Comparison of ENCODE assay signal across 13 mouse cellular contexts in the genomic region with DNA sequence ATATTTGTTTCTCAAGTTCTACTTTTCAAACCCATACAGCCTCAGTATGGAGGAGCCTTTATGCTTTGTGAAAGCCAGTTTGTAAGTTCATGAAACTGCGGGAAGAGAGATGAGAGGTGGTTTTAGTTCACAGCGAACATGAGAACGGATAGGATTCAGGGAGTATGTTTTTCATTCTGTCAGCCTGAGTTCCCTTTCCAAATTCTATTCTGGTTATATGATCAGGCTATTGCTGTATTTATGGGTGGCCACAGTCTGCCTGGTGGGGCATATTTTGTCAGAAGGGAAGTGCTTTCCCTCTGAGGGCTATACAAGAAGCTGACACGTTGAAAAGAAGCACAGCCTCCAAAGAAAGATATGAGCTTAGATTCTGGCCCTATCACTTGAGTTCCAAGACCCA. TPM values are rescaled to one million over a fixed set of nuclear protein-coding genes. Genes with fewer than 3 reads are reported as not detected.
DNase-seq lines count a peak whose midpoint lies in the region; ATAC-seq lines count a peak whose summit lies in the region.
"Had no signal": no experiment of that assay in that cellular context is flagged by ENCODE, and none has a peak within 500 bp of the region (broad histone marks: within the 10 kb centered on the region; RNA-seq: fewer than 3 reads in every experiment).

No protein-coding gene starts in this region.

- H3K27ac ChIP-seq in embryonic facial prominence, embryonic 12.5 days = no peak overlapping the region
- H3K27ac ChIP-seq in embryonic facial prominence, embryonic 10.5 days (replicated peaks) = no peak overlapping the region
- H3K27ac ChIP-seq in hindbrain, embryonic 16.5 days (ENCODE audit: low read depth, low read length) = no peak overlapping the region
- no peak overlapping the region for H3K27ac ChIP-seq in hindbrain, embryonic 13.5 days
- H3K27ac ChIP-seq in lung, embryonic 15.5 days = no peak overlapping the region
- peak overlapping the region; percentile 1; the same call in 1 of the 2 replicates for H3K27ac ChIP-seq in limb, embryonic 15.5 days
- H3K27ac ChIP-seq: heart, embryonic 15.5 days; liver, embryonic 15.5 days had no signal

- no peak for ATAC-seq in embryonic facial prominence, embryonic 12.5 days (ENCODE audit: insufficient number of reproducible peaks, insufficient read depth, low FRiP score, low TSS enrichment)
- ATAC-seq in hindbrain, embryonic 16.5 days = no peak
- ATAC-seq in hindbrain, embryonic 13.5 days (ENCODE audit: low FRiP score) = no peak
- ATAC-seq in lung, embryonic 15.5 days (ENCODE audit: borderline replicate concordance, extremely low read depth, low FRiP score, low TSS enrichment) = no peak
- no peak for ATAC-seq in limb, embryonic 15.5 days (ENCODE audit: insufficient number of reproducible peaks, low FRiP score, low TSS enrichment, low read depth)

- peak overlapping the region; percentile 69 for H3K4me2 ChIP-seq in embryonic facial prominence, embryonic 12.5 days (replicated peaks)
- peak overlapping the region; percentile 5 for H3K4me2 ChIP-seq in hindbrain, embryonic 16.5 days (ENCODE audit: low read length)
- H3K4me2 ChIP-seq in hindbrain, embryonic 13.5 days = no peak overlapping the region
- H3K4me2 ChIP-seq in lung, embryonic 15.5 days = no peak overlapping the region
- peak overlapping the region; percentile 74; the same call in 1 of the 2 replicates for H3K4me2 ChIP-seq in limb, embryonic 15.5 days
- H3K4me2 ChIP-seq: heart, embryonic 15.5 days; liver, embryonic 15.5 days had no signal

- WGBS in embryonic facial prominence, embryonic 12.5 days = 51% methylated on average over 4 of the region's 4 CpGs
- WGBS in embryonic facial prominence, embryonic 10.5 days = 80% methylated on average over 4 of the region's 4 CpGs
- WGBS in hindbrain, embryonic 16.5 days = 84% methylated on average over 4 of the region's 4 CpGs
- WGBS in hindbrain, embryonic 13.5 days = 87% methylated on average over 4 of the region's 4 CpGs
- 72% methylated on average over 4 of the region's 4 CpGs for WGBS in lung, embryonic 15.5 days
- 50% methylated on average over 4 of the region's 4 CpGs for WGBS in limb, embryonic 15.5 days

- H3K9ac ChIP-seq in embryonic facial prominence, embryonic 12.5 days = no peak overlapping the region
- no peak overlapping the region for H3K9ac ChIP-seq in hindbrain, embryonic 16.5 days (ENCODE audit: low read depth, low read length)
- no peak overlapping the region for H3K9ac ChIP-seq in hindbrain, embryonic 13.5 days
- no peak overlapping the region for H3K9ac ChIP-seq in lung, embryonic 15.5 days
- H3K9ac ChIP-seq in limb, embryonic 15.5 days = no peak overlapping the region
- H3K9ac ChIP-seq: heart, embryonic 15.5 days; liver, embryonic 15.5 days had no signal

- peaks cover 30% of the 10 kb centered on the region for H3K4me1 ChIP-seq in embryonic facial prominence, embryonic 12.5 days
- H3K4me1 ChIP-seq in embryonic facial prominence, embryonic 10.5 days = peaks cover 14% of the 10 kb centered on the region
- peaks cover 10% of the 10 kb centered on the region for H3K4me1 ChIP-seq in hindbrain, embryonic 16.5 days (ENCODE audit: control insufficient read depth, insufficient read depth, low read depth, low read length)
- peaks cover 12% of the 10 kb centered on the region for H3K4me1 ChIP-seq in hindbrain, embryonic 13.5 days (replicated peaks)
- H3K4me1 ChIP-seq in lung, embryonic 15.5 days = peaks cover 33% of the 10 kb centered on the region
- H3K4me1 ChIP-seq in limb, embryonic 15.5 days = peaks cover 40% of the 10 kb centered on the region
- H3K4me1 ChIP-seq: liver, embryonic 15.5 days had no signal

- no peaks in the 10 kb centered on the region for H3K9me3 ChIP-seq in embryonic facial prominence, embryonic 12.5 days
- no peaks in the 10 kb centered on the region for H3K9me3 ChIP-seq in embryonic facial prominence, embryonic 10.5 days
- H3K9me3 ChIP-seq in hindbrain, embryonic 16.5 days (ENCODE audit: control insufficient read depth, low read length) = no peaks in the 10 kb centered on the region
- no peaks in the 10 kb centered on the region for H3K9me3 ChIP-seq in hindbrain, embryonic 13.5 days
- H3K9me3 ChIP-seq in lung, embryonic 15.5 days = no peaks in the 10 kb centered on the region
- H3K9me3 ChIP-seq in limb, embryonic 15.5 days = no peaks in the 10 kb centered on the region
- H3K9me3 ChIP-seq: heart, embryonic 15.5 days; liver, embryonic 15.5 days had no signal

- H3K27me3 ChIP-seq in embryonic facial prominence, embryonic 12.5 days = 0 out of 2 replicates have a peak, but pooled peaks cover 9% of the 10 kb centered on the region
- peaks cover 49% of the 10 kb centered on the region for H3K27me3 ChIP-seq in embryonic facial prominence, embryonic 10.5 days (replicated peaks; ENCODE audit: low read depth, poor library complexity, severe bottlenecking)
- H3K27me3 ChIP-seq in hindbrain, embryonic 16.5 days (replicated peaks; ENCODE audit: control insufficient read depth, insufficient read depth, low read length) = 0 out of 2 replicates have a peak, but pooled peaks cover 2% of the 10 kb centered on the region
- peaks cover 22% of the 10 kb centered on the region for H3K27me3 ChIP-seq in hindbrain, embryonic 13.5 days
- H3K27me3 ChIP-seq in lung, embryonic 15.5 days = peaks cover 6% of the 10 kb centered on the region; the same call in 1 of the 2 replicates
- no peaks in the 10 kb centered on the region for H3K27me3 ChIP-seq in limb, embryonic 15.5 days

- DNase-seq in embryonic facial prominence, embryonic 10.5 days (ENCODE audit: low spot score) = no peak
- DNase-seq in lung, postnatal 14 days = no peak
- no peak for DNase-seq in left cerebral cortex, adult 9 months (ENCODE audit: low spot score in 2 of 2)
- DNase-seq: adrenal gland, adult 8-10 months; cerebellum, adult 18-20 months; kidney, postnatal 14 days had no signal

- H3K36me3 ChIP-seq in embryonic facial prominence, embryonic 12.5 days = no peaks in the 10 kb centered on the region
- H3K36me3 ChIP-seq in embryonic facial prominence, embryonic 10.5 days (replicated peaks) = no peaks in the 10 kb centered on the region
- H3K36me3 ChIP-seq in hindbrain, embryonic 16.5 days (ENCODE audit: control insufficient read depth, insufficient read depth, low read length) = no peaks in the 10 kb centered on the region
- H3K36me3 ChIP-seq in hindbrain, embryonic 13.5 days = no peaks in the 10 kb centered on the region
- no peaks in the 10 kb centered on the region for H3K36me3 ChIP-seq in lung, embryonic 15.5 days
- 0 out of 2 replicates have a peak, but pooled peaks cover 3% of the 10 kb centered on the region for H3K36me3 ChIP-seq in limb, embryonic 15.5 days
- H3K36me3 ChIP-seq: heart, embryonic 15.5 days; liver, embryonic 15.5 days had no signal

- H3K4me3 ChIP-seq in embryonic facial prominence, embryonic 12.5 days = no peak overlapping the region
- no peak overlapping the region for H3K4me3 ChIP-seq in embryonic facial prominence, embryonic 10.5 days
- H3K4me3 ChIP-seq in hindbrain, embryonic 16.5 days (ENCODE audit: low read length) = no peak overlapping the region
- H3K4me3 ChIP-seq in hindbrain, embryonic 13.5 days = no peak overlapping the region
- peak overlapping the region; percentile 43; the same call in 1 of the 2 replicates for H3K4me3 ChIP-seq in lung, embryonic 15.5 days
- H3K4me3 ChIP-seq in limb, embryonic 15.5 days = no peak overlapping the region; the same call in 1 of the 2 replicates
- H3K4me3 ChIP-seq: heart, embryonic 15.5 days; liver, embryonic 15.5 days had no signal

RNA-seq across cellular contexts. Expression of a gene that starts 2.9 kb away (rescaled TPM):
- polyA plus RNA-seq in embryonic facial prominence, embryonic 12.5 days (2016; fragmentation: Nextera tagmentation; extraction: Ambion mirVana) = 47.1 and 53.7 TPM in 2 replicates
- 2.9 and 7.1 TPM in 2 replicates for polyA plus RNA-seq in embryonic facial prominence, embryonic 10.5 days (2016; fragmentation: Nextera tagmentation; extraction: Ambion mirVana)
- 53.3 and 76.9 TPM in 2 replicates for polyA plus RNA-seq in hindbrain, embryonic 16.5 days (2015; fragmentation: Nextera tagmentation; extraction: Ambion mirVana)
- 24.7 and 29.9 TPM in 2 replicates for polyA plus RNA-seq in hindbrain, embryonic 13.5 days (2015; fragmentation: Nextera tagmentation; extraction: Ambion mirVana)
- polyA plus RNA-seq in lung, embryonic 15.5 days (2015; fragmentation: Nextera tagmentation; extraction: Ambion mirVana) = 36.9 and 41.1 TPM in 2 replicates
- 60.0 and 61.3 TPM in 2 replicates for polyA plus RNA-seq in limb, embryonic 15.5 days (2015; fragmentation: Nextera tagmentation; extraction: Ambion mirVana)

Comparison
In these comparisons a context has a peak if more than half of its experiments do, and no peak if none do; other contexts are left out.
1. H3K4me2 ChIP-seq: peak in embryonic facial prominence, embryonic 12.5 days (single experiment), hindbrain, embryonic 16.5 days (single experiment) and limb, embryonic 15.5 days (single experiment); none in hindbrain, embryonic 13.5 days (single experiment) and lung, embryonic 15.5 days (single experiment).